21 mouse cellular contexts compared by ENCODE assay signal in the genomic region with DNA sequence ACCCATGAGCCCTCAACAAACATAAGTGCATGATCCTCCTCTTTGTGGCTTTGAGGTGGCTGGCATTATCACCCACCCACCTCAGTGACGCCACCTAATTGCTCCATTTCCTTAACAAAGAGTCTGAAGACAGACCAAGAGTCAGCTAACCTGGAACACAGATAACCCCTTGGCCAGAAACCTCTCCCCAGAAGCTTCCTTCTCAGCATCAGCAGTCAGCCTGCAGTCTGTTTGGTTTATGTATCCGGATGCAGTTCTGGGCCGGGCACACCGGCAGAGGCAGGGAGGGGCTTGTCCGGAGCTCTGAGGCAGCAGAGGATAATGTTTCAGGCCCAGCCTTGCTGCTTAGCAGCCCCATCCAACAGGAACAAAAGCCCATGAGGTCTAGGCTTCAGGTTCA. TPM values are rescaled to one million over a fixed set of nuclear protein-coding genes. Genes with fewer than 3 reads are reported as not detected.
DNase-seq lines count a peak whose midpoint lies in the region; ATAC-seq lines count a peak whose summit lies in the region.
"Had no signal": no experiment of that assay in that cellular context is flagged by ENCODE, and none has a peak within 500 bp of the region (broad histone marks: within the 10 kb centered on the region; RNA-seq: fewer than 3 reads in every experiment).

No protein-coding gene starts in this region.

- H3K27me3 ChIP-seq in limb, embryonic 10.5 days (ENCODE audit: low read depth, poor library complexity, severe bottlenecking), result no peaks in the 10 kb centered on the region
- H3K27me3 ChIP-seq: CH12.LX; embryonic facial prominence, embryonic 13.5 days; forebrain, embryonic 15.5 days; lung, embryonic 15.5 days; megakaryocyte, embryonic 14.5 days; Patski had no signal

- peak; percentile 35 for DNase-seq in lung, postnatal 36 days
- DNase-seq in lung, postnatal 25 days (ENCODE audit: low spot score), result no peak
- peak; percentile 57 for DNase-seq in ES-CJ7 (ENCODE audit: low read depth, low spot score)
- DNase-seq in natural killer cell, adult 2 months (ENCODE audit: low spot score in 2 of 2), result peak; percentile 23 to 49
- DNase-seq in limb, embryonic 10.5 days (ENCODE audit: low spot score), result no peak
- DNase-seq in embryo, embryonic 9.5 days (ENCODE audit: extremely low spot score), result no peak
- DNase-seq in spleen, postnatal 36 days (ENCODE audit: low spot score in 2 of 2), result no peak
- DNase-seq: cerebellum, adult 8-10 months; gastrocnemius, postnatal 36 days; kidney, adult 18-20 months; kidney, postnatal 36 days; layer of hippocampus, adult 9-11 months; spleen, adult 18-20 months; thymus, adult 2 months had no signal

- ATAC-seq in common myeloid progenitor, adult 5-6 weeks (replicated peaks; ENCODE audit: low read depth, poor library complexity, severe bottlenecking), result peak; percentile 67
- ATAC-seq: forebrain, embryonic 15.5 days; Patski had no signal

- 82% methylated on average over 5 of the region's 5 CpGs for WGBS in limb, embryonic 10.5 days

- H3K4me3 ChIP-seq in limb, embryonic 10.5 days, result no peak overlapping the region
- H3K4me3 ChIP-seq: embryonic facial prominence, embryonic 13.5 days; forebrain, embryonic 15.5 days; lung, embryonic 15.5 days; megakaryocyte, embryonic 14.5 days had no signal

- no peaks in the 10 kb centered on the region for H3K4me1 ChIP-seq in limb, embryonic 10.5 days
- H3K4me1 ChIP-seq: embryonic facial prominence, embryonic 13.5 days; lung, embryonic 15.5 days had no signal

- H3K27ac ChIP-seq in limb, embryonic 10.5 days, result no peak overlapping the region
- H3K27ac ChIP-seq: embryonic facial prominence, embryonic 13.5 days; forebrain, embryonic 15.5 days; lung, embryonic 15.5 days had no signal

- peaks cover 77% of the 10 kb centered on the region for H3K36me3 ChIP-seq in limb, embryonic 10.5 days

- no peaks in the 10 kb centered on the region for H3K9me3 ChIP-seq in limb, embryonic 10.5 days (replicated peaks)
- H3K9me3 ChIP-seq: embryonic facial prominence, embryonic 13.5 days; forebrain, embryonic 15.5 days; lung, embryonic 15.5 days; megakaryocyte, embryonic 14.5 days had no signal

RNA-seq across cellular contexts. Expression of a gene that starts 9.1 kb away (rescaled TPM):
- 26.4 and 33.7 TPM in 2 replicates for total RNA-seq in common myeloid progenitor, adult 5-6 weeks (2017)
- 5.5 and 6.6 TPM in 2 replicates for polyA plus RNA-seq in limb, embryonic 10.5 days (2016; fragmentation: Nextera tagmentation; extraction: Ambion mirVana)

RNA-seq across cellular contexts. Expression of a gene that starts 19.2 kb away (rescaled TPM):
- total RNA-seq in common myeloid progenitor, adult 5-6 weeks (2017), result 24.2 and 67.2 TPM in 2 replicates
- polyA plus RNA-seq in limb, embryonic 10.5 days (2016; fragmentation: Nextera tagmentation; extraction: Ambion mirVana), result 66.0 and 75.4 TPM in 2 replicates

RNA-seq across cellular contexts. Expression of a gene that starts 43.6 kb away (rescaled TPM):
- 11.8 and 14.3 TPM in 2 replicates for total RNA-seq in common myeloid progenitor, adult 5-6 weeks (2017)
- polyA plus RNA-seq in limb, embryonic 10.5 days (2016; fragmentation: Nextera tagmentation; extraction: Ambion mirVana), result 26.4 and 27.9 TPM in 2 replicates

RNA-seq across cellular contexts. Expression of a gene that starts 43.7 kb away (rescaled TPM):
- 48.9 and 57.0 TPM in 2 replicates for total RNA-seq in common myeloid progenitor, adult 5-6 weeks (2017)
- polyA plus RNA-seq in limb, embryonic 10.5 days (2016; fragmentation: Nextera tagmentation; extraction: Ambion mirVana), result 62.4 and 66.4 TPM in 2 replicates

Comparison
In these comparisons a context has a peak if more than half of its experiments do, and no peak if none do; other contexts are left out.
1. DNase-seq: peak in lung, postnatal 36 days (single experiment), ES-CJ7 (single experiment) and natural killer cell, adult 2 months (2 of 2); none in lung, postnatal 25 days (single experiment), limb, embryonic 10.5 days (single experiment), embryo, embryonic 9.5 days (single experiment) and spleen, postnatal 36 days (0 of 2).